Mouse (Mus musculus): ENCODE measurements around the gene B3galt5.

B3galt5 gene

DNA sequence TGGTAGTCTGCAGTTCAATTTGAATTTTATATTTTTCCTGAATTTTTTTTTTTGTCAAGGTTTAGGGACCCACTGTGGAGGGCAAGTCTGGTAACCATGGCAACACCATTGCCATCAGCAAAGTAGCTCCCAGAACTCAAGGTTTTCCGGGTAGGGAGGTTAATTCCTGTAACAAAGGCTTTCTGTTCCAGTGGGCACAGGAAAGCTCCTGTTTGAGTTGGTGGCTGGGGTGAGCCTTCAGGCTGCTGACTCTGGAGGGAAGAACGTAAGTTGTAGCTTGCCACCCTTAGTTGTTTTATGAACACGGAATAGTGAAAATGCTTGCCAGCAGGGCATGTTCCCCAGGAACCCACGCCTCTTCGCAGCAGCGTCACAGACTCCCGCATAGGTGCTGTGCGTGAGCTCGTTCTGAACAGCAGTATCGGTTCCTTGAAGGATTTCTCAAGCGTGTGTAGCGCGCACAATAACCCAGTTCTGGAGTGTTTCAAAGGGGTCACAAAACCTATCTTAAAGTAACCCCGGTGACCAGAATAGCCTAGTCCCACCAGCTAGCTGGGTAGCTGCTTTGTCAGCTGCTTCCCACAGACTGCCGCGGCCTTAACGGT is at the start of gene B3galt5:
Gene B3galt5 (plus strand): TSS at position 436 of the 605 bp plus-strand sequence.
- no peak for DNase-seq (ENCODE audit: low spot score in 2 of 2)

DNA sequence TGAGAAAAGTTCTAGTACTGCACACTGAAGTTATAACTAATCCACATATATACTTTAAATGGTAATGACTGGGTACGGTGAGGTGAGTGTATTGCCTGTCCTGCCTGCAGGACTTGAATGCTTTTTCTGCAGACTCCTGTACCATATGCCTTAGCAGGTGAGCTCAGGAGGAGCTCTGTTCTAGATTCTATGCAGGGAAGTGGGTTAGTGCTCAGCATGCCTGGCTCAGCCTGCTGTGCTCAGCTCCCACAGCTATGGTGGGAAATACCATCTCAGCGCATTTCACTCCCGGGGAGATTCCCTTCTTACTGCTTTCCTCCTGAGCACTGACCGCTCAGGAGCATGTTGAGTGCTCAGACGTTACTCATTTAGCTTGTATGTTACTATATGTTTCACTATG is 48.0 kb upstream of the B3galt5 start:
- DNase-seq (ENCODE audit: low spot score in 2 of 2), result no peak

DNA sequence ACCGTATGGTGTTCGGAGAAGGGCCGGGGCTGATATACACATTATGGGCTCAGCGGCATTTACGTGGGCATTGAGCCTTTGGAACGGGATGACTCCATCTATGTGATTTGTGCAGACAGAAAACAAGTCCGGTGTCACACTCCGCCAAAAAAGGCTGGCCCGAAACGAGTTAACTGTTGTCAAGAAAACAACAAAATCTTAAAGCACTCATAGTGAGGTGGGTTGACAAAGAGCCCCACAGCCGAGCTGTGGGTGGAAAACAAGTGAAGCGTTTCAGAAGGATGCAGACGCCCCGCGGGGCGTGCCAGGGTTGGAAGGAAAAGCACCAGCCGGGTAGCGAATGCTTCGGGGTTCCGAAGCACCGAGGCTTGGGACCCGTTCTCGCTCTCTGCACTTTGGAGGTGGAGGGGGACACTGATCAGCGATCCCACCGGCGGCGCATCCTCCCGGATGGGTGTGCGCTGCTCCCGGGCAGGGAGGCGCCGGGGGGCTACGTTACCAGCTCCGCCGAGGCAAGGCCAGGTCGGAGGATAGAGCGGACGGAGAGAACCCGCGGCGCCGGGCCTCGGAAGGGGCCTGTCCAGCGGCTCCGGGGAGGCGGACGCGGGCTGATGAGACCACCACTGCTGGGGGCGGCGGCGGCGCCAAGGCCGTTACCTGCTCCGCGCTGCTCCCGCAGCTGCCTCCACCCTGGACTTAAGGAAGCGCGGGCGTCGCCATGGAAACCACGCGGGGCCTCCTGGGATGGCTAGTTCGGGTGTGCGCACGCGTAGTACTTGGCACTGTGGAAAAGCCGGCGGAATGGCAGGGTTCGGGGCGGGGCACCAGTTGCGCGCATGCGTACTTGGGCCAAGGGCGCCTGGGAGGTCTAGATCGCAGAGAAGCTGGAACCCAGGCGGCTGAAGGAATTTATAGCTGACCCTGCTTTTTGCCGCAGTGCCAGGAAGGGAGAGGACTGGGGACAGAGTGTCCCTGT is 43.8 kb upstream of the B3galt5 start, which contains the start of gene Lca5l:
Gene Lca5l (minus strand): TSS at position 741 of the 976 bp plus-strand sequence.
- DNase-seq (ENCODE audit: low spot score in 2 of 2), result peak; percentile 90 to 91

DNA sequence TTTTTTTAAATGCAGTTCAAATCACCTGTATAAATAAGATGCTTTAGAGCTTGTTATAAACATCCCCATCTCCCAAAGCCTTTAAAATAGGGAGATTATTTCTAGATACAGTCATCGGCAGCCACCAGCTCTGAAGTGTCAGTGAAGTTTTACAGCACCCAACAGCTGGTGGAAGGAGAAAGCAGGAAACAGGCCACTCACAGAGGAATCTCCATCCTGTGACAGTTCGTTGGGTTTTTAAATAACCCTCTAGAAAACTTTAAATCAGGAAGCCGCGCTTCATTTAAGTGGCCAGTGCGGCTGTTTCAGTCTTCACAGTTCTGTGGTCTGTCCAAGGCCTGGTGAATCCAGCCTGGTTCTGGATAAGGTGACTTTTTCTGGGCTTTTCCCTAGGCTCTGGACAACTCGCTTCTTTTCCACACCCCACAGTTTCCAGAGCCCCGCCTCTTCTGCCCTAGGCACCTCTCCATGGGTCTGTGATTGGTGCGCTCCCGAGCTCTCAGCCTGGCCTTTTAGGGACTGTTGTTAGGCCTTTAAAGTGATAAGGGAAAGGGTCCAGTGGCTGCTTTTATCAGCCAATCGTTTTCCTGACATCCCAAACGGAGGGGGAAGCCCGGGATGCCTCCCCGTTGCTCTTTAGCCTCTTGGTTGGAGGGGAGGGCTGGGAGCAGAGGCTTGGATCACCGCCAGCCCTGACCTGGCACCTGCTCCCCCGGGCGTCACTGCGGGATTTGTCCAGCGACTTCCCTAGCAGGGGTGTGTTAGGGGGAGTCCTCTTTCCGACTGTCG is 35.5 kb upstream of the B3galt5 start, which contains the start of gene Sh3bgr:
Gene Sh3bgr (plus strand): TSS at position 538 of the 789 bp plus-strand sequence.
- DNase-seq (ENCODE audit: low spot score in 2 of 2), result no peak

DNA sequence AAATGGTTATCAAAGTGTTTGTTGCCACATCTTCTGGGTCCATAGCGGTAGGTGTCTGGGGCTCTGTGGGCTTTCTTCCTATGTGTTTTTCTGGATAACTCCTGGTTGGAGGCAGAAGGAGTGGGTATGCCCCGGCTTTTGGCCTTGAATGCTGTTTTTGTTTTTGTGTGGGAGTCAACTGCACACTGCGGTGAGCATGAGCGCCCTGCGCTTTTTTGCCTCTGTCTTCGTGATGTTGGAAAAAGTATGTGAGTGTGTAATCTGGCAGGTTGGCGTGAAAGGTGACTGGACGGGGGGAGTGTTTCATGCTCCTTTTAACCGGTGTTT is 34.9 kb upstream of the B3galt5 start:
- DNase-seq (ENCODE audit: low spot score in 2 of 2), result no peak

DNA sequence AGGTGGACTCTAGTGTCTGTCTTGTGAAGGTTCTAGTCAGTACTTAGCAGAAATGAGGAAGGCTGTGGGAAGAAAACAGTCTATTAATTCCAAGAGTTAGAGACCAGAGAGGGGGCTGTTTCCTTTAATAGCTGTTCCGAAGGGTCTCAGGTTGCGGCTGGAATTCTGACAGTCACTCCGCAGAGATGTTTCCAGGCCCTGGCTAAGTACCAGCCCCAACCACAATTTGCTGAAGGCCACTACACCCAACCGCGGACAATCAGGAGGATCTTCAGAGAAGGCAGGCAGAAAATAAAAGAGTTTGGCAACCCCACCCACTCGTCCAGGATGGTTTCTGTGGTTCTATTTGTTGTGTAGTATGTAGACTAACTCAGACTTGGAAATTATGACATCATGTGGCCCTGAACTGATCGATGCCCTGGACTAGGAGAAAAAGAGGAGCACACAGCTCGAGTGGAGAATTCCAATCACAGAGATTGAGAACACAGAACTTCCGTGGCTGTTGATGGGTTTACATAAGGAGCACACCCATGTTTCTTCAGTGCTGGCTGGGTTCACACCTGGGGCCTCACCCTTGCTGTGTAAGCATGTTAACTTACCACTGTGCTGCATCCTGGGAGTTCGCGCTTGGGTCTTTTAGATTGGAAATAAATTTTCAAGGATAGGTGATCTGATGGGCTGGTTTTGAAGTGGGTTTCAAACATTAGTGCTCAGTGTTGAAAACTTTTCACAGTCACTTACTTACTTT is 33.9 kb upstream of the B3galt5 start:
- no peak for DNase-seq (ENCODE audit: low spot score in 2 of 2)

DNA sequence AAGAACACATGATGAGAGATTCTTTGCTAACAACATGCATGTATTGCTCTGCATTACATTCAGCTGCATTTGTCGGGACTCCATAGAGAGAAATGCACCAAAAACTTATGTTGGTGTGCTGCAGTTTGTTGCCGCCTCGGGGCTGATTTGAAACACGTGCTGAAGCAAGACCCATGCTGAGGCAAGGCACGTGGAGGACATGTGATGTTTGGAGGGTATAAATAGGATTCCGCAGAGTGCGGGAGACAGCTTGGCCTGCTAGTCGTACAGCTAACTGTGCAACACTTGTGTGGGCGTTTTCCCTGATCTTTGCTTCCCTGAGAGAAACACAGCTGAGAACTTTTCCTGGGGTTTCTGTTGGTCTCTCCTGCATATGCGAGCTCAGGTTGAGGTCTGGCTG is 25.8 kb upstream of the B3galt5 start:
- DNase-seq (ENCODE audit: low spot score in 2 of 2), result no peak

DNA sequence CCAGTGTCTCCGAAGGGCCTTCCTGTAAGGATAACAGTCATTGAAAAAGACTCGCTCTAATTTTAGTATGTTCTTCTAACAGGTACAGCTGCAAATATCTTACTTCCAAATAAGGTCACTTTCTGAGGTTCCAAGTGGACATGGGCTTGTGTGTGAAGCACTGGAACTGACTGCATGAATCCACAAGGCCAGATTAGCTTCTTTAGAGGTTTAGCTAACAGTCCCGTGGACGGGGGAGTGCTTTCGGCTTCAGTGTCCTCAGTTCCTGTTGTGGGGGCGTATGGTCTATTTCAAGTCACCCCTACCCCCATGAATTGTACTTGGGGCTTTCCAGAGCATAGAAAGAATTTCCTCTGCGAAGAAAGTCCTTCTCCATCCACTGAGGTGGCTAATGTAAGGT is 24.7 kb upstream of the B3galt5 start:
- peak; percentile 10 to 37 for DNase-seq (ENCODE audit: low spot score in 2 of 2)

DNA sequence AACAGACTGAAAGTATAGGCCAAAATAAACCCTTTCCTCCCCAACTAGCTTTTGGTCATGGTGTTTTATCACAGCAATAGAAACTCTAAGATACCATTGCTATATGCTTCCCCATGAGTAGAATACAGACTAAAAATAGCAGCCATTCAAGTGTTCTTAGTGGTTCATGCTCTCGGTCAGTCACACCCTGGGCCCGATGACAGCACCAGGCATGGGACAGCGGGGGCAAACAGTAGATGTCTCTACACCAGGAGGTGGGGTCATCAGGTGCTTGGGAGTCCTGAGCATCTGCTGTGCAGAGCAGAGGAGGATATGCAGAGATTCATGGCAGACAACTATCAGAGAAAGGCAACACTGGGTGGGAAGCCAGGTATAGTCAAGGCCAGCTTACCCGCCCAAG is 22.6 kb upstream of the B3galt5 start:
- no peak for DNase-seq (ENCODE audit: low spot score in 2 of 2)

DNA sequence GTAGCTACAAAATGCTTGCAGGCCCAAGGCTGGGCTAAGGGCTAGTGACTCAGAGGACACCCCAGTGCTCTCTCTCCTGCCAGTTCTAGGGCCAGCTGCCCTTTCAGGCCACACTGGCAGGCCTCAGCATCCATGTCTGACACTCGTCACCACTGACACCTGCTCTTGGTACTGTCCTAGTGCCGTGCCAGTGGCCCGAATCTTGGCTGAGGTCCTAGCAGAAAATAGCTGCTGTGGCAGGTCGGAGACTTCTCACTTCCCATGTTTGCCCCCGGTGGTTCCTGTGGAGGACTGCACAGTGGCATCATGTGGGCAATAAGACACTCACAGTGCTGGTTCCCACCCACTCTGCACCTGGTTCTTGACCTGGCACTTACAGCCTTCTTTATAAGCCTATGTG is 14.1 kb upstream of the B3galt5 start:
- peak; percentile 12 to 14 for DNase-seq (ENCODE audit: low spot score in 2 of 2)

DNA sequence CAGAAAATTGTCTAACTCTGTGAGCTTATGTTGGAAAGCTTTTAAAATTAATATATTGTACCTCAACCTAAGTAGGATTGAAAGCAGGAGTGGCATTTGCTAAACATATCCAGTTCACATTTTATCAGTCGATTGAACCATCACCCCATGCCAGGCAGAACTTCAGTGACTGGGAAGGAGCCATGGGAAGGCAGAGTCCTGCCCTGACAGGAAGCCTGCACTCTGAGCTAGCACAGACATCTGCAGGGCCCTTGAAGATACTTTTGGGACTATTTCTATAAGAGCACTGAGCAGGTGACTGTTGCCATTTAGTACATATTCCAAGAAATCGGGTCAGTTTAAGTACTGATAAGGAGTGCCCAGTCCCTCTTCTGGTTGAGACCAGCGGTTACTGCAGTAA is 13.6 kb upstream of the B3galt5 start:
- no peak for DNase-seq (ENCODE audit: low spot score in 2 of 2)

DNA sequence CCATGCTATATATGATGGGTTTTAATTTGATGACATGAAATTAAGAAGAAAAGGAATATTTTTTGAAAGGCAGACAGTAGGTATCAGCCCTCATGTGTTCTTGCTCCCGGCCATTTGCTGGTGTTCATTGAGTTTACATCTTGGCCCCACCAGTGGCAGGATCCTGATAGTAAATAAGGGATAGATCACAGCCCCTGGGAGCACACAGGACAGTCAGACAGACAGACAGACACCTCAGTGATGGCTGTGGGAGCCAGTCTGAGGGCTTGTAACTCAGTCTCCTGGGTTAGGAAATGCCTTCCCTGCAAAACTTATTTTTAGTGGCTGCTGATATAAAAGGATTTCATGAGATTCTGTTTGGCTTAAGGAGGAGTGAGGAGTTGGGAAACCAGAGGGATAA is 13.1 kb upstream of the B3galt5 start:
- DNase-seq (ENCODE audit: low spot score in 2 of 2), result no peak

DNA sequence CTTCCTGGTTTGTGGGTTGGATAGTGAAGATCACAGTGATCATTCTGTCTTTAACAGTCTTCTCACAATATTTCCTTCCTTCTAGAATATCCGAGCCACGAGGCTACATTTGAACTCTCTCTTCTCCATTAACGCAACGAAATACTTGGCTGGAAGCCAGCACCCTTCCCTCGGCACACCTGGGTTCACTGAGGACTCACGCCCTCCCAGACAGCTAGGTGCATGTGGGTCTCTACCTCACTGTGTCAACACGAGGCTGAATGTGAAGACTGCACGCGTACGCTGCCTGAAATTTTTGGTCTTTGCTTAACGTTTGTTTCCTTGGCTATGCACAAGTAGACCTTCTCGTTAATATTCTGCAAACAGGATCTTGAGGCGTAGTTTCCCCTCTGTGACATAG is 7.2 kb upstream of the B3galt5 start:
- DNase-seq (ENCODE audit: low spot score in 2 of 2), result no peak

DNA sequence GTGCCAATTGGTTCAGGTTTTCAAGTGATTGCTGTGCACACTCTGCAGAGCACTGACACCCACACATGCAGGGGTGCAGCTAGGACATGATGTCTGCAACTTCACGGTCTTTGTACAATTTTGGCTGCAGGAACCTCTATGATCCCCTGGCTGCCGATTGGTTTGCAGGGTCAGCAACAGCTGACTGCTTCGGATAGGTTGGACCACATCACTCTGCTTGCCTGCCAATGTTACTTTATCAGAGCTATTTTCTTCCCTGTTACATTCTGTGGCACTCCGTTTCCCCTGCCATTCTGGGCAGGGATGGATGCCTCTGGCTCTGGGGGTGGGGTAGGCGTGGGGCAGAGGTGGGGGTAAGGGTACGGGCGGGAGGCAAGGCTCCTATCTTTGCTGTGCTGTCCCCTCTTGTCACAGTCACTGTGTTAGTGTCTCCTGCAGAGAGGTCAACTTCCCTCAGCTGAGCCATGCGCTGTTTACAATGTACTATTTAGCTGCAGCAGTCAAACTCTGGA is 6.5 kb upstream of the B3galt5 start:
- no peak for DNase-seq (ENCODE audit: low spot score in 2 of 2)

DNA sequence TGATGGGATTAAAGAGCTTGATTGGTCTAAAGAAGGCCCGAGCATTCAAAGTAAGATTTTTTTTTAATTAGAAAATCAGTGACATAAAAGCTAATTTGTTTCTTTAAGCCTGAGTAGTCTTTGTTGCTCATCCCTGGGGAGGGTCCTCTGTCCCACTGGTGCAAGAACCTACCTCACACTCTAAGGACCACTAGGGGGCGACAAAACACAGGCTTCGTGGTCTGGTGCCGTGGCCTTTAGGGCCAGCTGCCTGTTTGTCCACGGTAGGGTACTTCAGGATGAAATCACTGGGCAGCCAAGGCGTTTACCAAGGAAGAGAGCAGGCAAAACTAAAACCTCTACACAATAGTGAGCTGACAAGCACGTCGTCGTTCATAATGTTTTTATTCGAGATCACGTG is 5.2 kb upstream of the B3galt5 start:
- peak; percentile 46 for DNase-seq (ENCODE audit: low spot score in 2 of 2)

DNA sequence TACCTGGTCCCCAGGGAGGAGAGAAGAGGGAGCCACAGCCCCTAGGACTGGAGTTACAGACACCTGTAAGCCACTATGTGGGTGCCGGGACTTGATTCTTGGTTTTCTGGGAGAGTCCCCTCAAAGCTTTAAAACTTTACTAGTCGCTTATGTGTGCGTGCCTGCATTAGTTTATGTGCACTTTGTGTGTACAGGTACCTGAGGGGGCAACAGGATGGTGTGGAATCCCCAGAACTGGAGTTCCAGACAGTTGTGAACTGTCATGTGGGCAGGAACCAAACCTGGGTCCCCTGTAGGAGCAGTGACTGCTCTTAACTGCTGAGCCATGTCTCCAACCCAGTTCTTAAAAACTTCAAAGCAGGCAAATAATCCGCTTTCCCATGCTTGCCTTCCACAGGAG is 4.3 kb upstream of the B3galt5 start:
- no peak for DNase-seq (ENCODE audit: low spot score in 2 of 2)

DNA sequence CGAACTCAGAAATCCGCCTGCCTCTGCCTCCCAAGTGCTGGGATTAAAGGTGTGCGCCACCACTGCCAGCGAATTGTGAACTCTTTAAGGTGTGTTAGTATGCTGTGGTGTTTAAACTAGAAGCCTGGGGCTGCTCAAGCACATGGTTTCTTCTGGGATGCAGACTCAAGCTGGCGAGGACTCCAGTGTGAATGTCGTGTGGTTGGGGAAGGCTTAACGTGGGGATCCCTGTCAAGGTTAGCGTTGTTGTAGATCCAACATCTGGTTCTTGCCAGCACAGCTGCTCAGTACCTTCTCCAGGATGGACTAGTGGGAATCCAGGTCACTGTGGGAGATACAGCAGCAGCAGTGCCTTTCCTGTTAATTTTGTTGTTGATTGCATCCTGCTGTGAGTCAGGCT is 3.6 kb upstream of the B3galt5 start:
- no peak for DNase-seq (ENCODE audit: low spot score in 2 of 2)

DNA sequence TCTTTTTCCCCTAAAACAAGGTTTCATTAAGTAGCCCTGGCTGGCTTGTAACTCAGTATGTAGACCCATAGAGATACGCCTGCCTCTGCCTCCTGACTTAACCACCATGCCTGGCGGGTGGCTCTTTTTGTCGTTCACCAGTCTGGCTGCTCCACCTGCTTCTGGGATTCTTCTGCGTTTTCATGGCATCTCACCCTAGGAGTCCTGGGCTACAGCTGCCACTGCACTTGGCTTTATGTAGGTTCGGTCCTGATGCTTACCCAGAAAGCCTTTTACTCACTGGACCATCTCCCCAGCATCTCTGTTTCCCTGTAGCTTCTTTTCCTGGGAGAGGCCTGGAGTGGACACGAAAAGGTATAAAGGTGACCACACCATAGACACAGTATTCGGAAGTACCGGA is 1.6 kb upstream of the B3galt5 start:
- no peak for DNase-seq (ENCODE audit: low spot score in 2 of 2)

DNA sequence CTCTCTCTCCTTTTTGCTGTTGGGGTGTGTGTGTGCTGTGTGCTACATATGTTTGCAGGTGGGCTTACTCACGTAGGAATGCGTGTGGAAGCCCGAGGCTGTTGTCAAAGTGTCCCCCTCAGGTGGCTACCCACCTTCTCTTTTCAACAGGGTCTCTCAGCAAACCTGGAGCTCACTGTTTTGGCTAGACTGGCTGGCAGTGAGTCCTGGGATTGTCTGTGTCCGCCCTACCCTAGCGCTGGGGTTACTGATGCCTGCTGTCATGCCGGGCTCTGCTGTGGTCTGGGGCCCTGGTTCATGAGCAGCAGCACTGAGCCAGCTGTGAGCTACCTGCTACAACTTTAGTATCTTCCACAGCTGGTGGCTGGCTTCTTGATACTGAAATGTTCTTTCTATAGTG is 8.9 kb downstream of the B3galt5 start:
- no peak for DNase-seq (ENCODE audit: low spot score in 2 of 2)

DNA sequence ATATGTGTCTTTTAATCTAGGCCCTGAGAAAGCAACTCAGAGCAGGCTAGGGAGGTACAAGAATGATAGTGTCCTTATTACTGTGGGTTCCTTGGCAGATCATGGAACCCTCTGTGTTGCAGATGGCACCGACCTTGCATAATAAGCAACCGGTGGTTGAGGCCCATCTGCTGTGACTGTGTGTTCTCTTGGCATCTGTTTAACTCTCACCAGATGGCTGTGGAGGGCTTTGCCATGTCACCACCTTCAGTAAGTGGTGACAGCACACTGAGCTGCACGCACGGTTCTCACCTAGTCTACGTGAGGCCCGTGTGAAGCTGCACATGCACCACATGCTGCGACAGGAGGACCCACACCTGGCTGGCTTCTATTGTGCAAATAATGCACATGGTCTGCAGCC is 14.0 kb downstream of the B3galt5 start:
- no peak for DNase-seq (ENCODE audit: low spot score in 2 of 2)

DNA sequence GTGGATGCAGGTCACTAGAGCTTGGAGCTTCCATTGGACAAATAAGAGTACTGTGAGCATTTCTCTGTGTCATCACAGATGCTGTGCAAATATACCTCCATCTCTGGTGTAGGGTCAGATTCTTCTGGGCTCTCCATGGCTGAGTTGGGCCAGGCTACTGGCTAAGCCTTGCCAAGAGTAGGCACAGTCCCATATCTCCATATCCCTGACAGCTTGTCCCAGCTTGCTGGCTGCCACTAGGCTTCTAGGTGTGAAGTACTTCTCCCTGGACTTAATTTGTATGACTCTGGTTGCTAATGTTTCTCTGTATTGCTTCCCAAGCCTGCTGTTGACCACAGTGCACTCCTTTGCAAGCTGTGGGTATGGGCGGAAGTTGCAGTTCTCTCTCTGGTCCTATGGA is 16.5 kb downstream of the B3galt5 start:
- no peak for DNase-seq (ENCODE audit: low spot score in 2 of 2)

Measured in spleen, postnatal 36 days (tissue).